Mouse (Mus musculus) liver, adult 2 months (tissue): ENCODE data around the gene Plekhm3. TPM values are rescaled to one million over a fixed set of nuclear protein-coding genes. Genes with fewer than 3 reads are reported as not detected.

Source experiments
- DNase-seq: peaks from one replicate; pipeline ENCODE4 v3.0.0-alpha.2; 2011; ENCODE audit warnings: low read depth, low spot score; ENCODE audit errors: extremely low read depth
- H3K27ac ChIP-seq: fragments of 200-500 bp; replicated peaks from 2 replicates; pipeline ENCODE4 v1.5.1; 2012; ENCODE audit warnings: low read depth, mild to moderate bottlenecking, control low read depth, inconsistent platforms, low read length; ENCODE audit not compliant: insufficient read depth
- H3K27me3 ChIP-seq: fragments of 200-500 bp; 2 replicates; pipeline ENCODE4 v1.6.1; 2012; ENCODE audit warnings: mild to moderate bottlenecking, moderate library complexity, low read length, inconsistent platforms; ENCODE audit not compliant: control insufficient read depth, insufficient read depth
- H3K36me3 ChIP-seq: fragments of 200-500 bp; 2 replicates; pipeline ENCODE4 v1.6.1; 2012; ENCODE audit warnings: low read length, inconsistent platforms; ENCODE audit not compliant: control insufficient read depth, insufficient read depth
- H3K4me1 ChIP-seq: fragments of 200-500 bp; 2 replicates; pipeline ENCODE4 v1.6.1; 2011; ENCODE audit warnings: low read length; ENCODE audit not compliant: control insufficient read depth, insufficient read depth
- H3K4me3 ChIP-seq: fragments of 200-500 bp; 2 replicates; pipeline ENCODE4 v1.5.1; 2011; ENCODE audit warnings: low read depth, mild to moderate bottlenecking, control low read depth, low read length, moderate library complexity; ENCODE audit not compliant: insufficient read depth
- H3K79me2 ChIP-seq: fragments of 200-500 bp; 2 replicates; pipeline ENCODE4 v1.6.1; 2012; ENCODE audit warnings: inconsistent platforms, mild to moderate bottlenecking, low read length, moderate library complexity; ENCODE audit not compliant: control insufficient read depth, insufficient read depth
- H3K9ac ChIP-seq: fragments of 200-500 bp; 2 replicates; pipeline ENCODE4 v1.6.1; 2012; ENCODE audit warnings: low read depth, mild to moderate bottlenecking, control low read depth, inconsistent platforms, low read length
- CTCF ChIP-seq: fragments of 200-500 bp; IDR thresholded peaks from 2 replicates; pipeline ENCODE4 v1.5.1; 2011; ENCODE audit warnings: low read depth, low read length, control low read depth
- POLR2A ChIP-seq: fragments of 200-500 bp; IDR thresholded peaks from 2 replicates; pipeline ENCODE4 v1.6.1; 2011; ENCODE audit warnings: low read length, control low read depth; ENCODE audit not compliant: insufficient read depth; ENCODE audit errors: extremely low read depth
- WGBS: fragments of 180-500 bp; shearing (Covaris S2); methylation state at CpG from one replicate; pipeline ENCODE4 v1.1.7; 2018; 5-methylcytosine and 5-hydroxymethylcytosine counted together
- polyA plus RNA-seq: library from polyadenylated mRNA; depleted of rRNA; stranded (reverse); fragments of >200 nt; gene quantifications from 2 replicates; pipeline ENCODE4 v1.2.3, GENCODE M21; 2012
- total RNA-seq: library from RNA; depleted of rRNA; stranded (reverse); fragments of >200 nt; gene quantifications from 2 replicates; pipeline ENCODE4 v1.2.3, GENCODE M21; 2014

The Plekhm3 gene
- total and polyA plus RNA-seq, 2 experiments, result 0.73 to 2.8 TPM

GRCm38 (mm10) chr1:64827434-64827833 is 129.2 kb downstream of the Plekhm3 start:
- 91% methylated on average over 5 of the region's 5 CpGs for WGBS
- no peak for TF ChIP-seq CTCF

GRCm38 (mm10) chr1:64826348-64827103 is 130.1 kb downstream of the Plekhm3 start:
- H3K9ac ChIP-seq, result no peak overlapping the region
- TF ChIP-seq CTCF, result no peak
- 71% methylated on average over 6 of the region's 6 CpGs for WGBS

More at GRCm38 (mm10) chr1:64827434-64827833, 129.2 kb downstream of the Plekhm3 start:
- no peak for DNase-seq
- Histone ChIP-seq H3K9ac (no peak overlapping the region), H3K79me2 (no peaks in the 10 kb centered on the region), H3K4me1 (peaks cover 3% of the 10 kb centered on the region; the same call in 1 of the 2 replicates), H3K27me3 (no peaks in the 10 kb centered on the region), H3K27ac (no peak overlapping the region), H3K4me3 (no peak overlapping the region), H3K36me3 (no peaks in the 10 kb centered on the region)

GRCm38 (mm10) chr1:64823564-64823963 is 133.1 kb downstream of the Plekhm3 start:
- 72% methylated on average over 6 of the region's 6 CpGs for WGBS
- DNase-seq, result no peak
- no peak overlapping the region for H3K9ac ChIP-seq

More at GRCm38 (mm10) chr1:64826348-64827103, 130.1 kb downstream of the Plekhm3 start:
- H3K36me3 ChIP-seq, result no peaks in the 10 kb centered on the region
- no peak overlapping the region for H3K4me3 ChIP-seq
- peak; percentile 24 for DNase-seq
- H3K27me3 ChIP-seq, result no peaks in the 10 kb centered on the region
- no peak overlapping the region for H3K27ac ChIP-seq
- H3K79me2 ChIP-seq, result no peaks in the 10 kb centered on the region
- peaks cover 3% of the 10 kb centered on the region; the same call in 1 of the 2 replicates for H3K4me1 ChIP-seq

GRCm38 (mm10) chr1:64817709-64818108 is 138.9 kb downstream of the Plekhm3 start:
- no peaks in the 10 kb centered on the region for H3K27me3 ChIP-seq
- no peak overlapping the region for H3K27ac ChIP-seq
- no peaks in the 10 kb centered on the region for H3K4me1 ChIP-seq
- TF ChIP-seq CTCF, result no peak
- TF ChIP-seq POLR2A, result no peak
- H3K36me3 ChIP-seq, result no peaks in the 10 kb centered on the region
- WGBS, result 67% methylated on average over 5 of the region's 5 CpGs
- H3K4me3 ChIP-seq, result no peak overlapping the region
- no peak for DNase-seq
- no peak overlapping the region for H3K9ac ChIP-seq
- no peaks in the 10 kb centered on the region for H3K79me2 ChIP-seq

More at GRCm38 (mm10) chr1:64823564-64823963, 133.1 kb downstream of the Plekhm3 start:
- H3K4me1 ChIP-seq, result peaks cover 3% of the 10 kb centered on the region; the same call in 1 of the 2 replicates
- H3K4me3 ChIP-seq, result no peak overlapping the region
- no peaks in the 10 kb centered on the region for H3K27me3 ChIP-seq
- H3K79me2 ChIP-seq, result no peaks in the 10 kb centered on the region
- TF ChIP-seq POLR2A (no peak), CTCF (no peak)
- no peaks in the 10 kb centered on the region for H3K36me3 ChIP-seq
- no peak overlapping the region for H3K27ac ChIP-seq

GRCm38 (mm10) chr1:64813182-64813581 is 143.4 kb downstream of the Plekhm3 start:
- no peak overlapping the region for H3K27ac ChIP-seq
- H3K4me1 ChIP-seq, result no peaks in the 10 kb centered on the region
- TF ChIP-seq POLR2A (no peak), CTCF (no peak)
- H3K27me3 ChIP-seq, result no peaks in the 10 kb centered on the region
- H3K79me2 ChIP-seq, result no peaks in the 10 kb centered on the region
- no peak for DNase-seq
- WGBS, result 98% methylated on average over 2 of the region's 2 CpGs
- H3K9ac ChIP-seq, result no peak overlapping the region
- H3K36me3 ChIP-seq, result no peaks in the 10 kb centered on the region
- no peak overlapping the region for H3K4me3 ChIP-seq

- Histone ChIP-seq H3K79me2 (no peaks in the 10 kb centered on the region), H3K27me3 (no peaks in the 10 kb centered on the region), H3K36me3 (no peaks in the 10 kb centered on the region), H3K4me3 (no peak overlapping the region), H3K27ac (no peak overlapping the region), H3K9ac (no peak overlapping the region), H3K4me1 (no peaks in the 10 kb centered on the region)
- 100% methylated on average over 1 of the region's 1 CpGs for WGBS
- TF ChIP-seq POLR2A (no peak), CTCF (no peak)
- no peak for DNase-seq
Measured at GRCm38 (mm10) chr1:64811956-64812355, 144.7 kb downstream of the Plekhm3 start.
